Mouse (Mus musculus) bone marrow macrophage, adult 2 months (primary cell): ENCODE measurements around the gene Fam57b. TPM values are rescaled to one million over a fixed set of nuclear protein-coding genes. Genes with fewer than 3 reads are reported as not detected.
"Not testable (repeated sequence)": the region's sequence is repeated elsewhere in the genome, so short reads cannot be mapped to it uniquely, and the experiment has no call there.

Experiments used
- H3K27ac ChIP-seq: 2 replicates; pipeline ENCODE4 v1.5.1; 2012; ENCODE audit warnings: low read depth, low read length; ENCODE audit not compliant: insufficient read depth
- H3K4me1 ChIP-seq: 2 replicates; pipeline ENCODE4 v1.6.1; 2012; ENCODE audit warnings: low read length; ENCODE audit not compliant: control insufficient read depth, insufficient read depth
- H3K4me3 ChIP-seq: 2 replicates; pipeline ENCODE4 v1.5.1; 2012; ENCODE audit warnings: mild to moderate bottlenecking, low read length, moderate library complexity; ENCODE audit not compliant: insufficient read depth
- CTCF ChIP-seq: IDR thresholded peaks from 2 replicates; pipeline ENCODE4 v1.5.1; 2012; ENCODE audit warnings: low read depth, mild to moderate bottlenecking, low read length, moderate library complexity
- POLR2A ChIP-seq: IDR thresholded peaks from 2 replicates; pipeline ENCODE4 v1.6.1; 2012; ENCODE audit warnings: mild to moderate bottlenecking, low read depth, low read length, borderline replicate concordance
- polyA plus RNA-seq: library from polyadenylated mRNA; stranded (reverse); fragments of >200 nt; gene quantifications from 2 replicates; pipeline ENCODE4 v1.2.4, GENCODE M21; 2012; ENCODE audit not compliant: missing spikeins, insufficient read depth, insufficient read length

Gene Fam57b
- polyA plus RNA-seq, 1 experiment, result 0.74 TPM

DNA sequence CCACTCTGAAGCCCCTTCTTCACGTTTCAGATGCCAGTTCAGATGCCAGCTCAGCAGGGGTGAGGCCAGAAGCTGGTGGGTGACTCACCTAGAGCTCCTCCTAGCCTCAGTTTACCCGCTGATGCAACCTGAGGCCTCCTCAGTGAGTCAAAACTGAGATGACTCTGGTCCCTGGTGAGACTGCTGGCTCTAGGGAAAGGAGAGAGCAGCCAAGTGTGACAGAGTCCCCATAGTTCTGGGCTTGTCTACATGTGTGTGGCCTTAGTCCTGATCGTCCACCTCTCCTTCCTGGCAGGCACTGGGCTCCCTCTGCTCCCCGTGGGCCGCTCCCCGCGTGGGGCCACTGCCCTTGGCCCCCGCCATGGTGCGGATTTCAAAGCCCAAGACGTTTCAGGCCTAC lies 20.0 kb upstream of the Fam57b start:
- Histone ChIP-seq H3K4me1 (peaks cover 45% of the 10 kb centered on the region), H3K27ac (no peak overlapping the region), H3K4me3 (peak overlapping the region; percentile 62)
- TF ChIP-seq POLR2A (no peak), CTCF (no peak)

DNA sequence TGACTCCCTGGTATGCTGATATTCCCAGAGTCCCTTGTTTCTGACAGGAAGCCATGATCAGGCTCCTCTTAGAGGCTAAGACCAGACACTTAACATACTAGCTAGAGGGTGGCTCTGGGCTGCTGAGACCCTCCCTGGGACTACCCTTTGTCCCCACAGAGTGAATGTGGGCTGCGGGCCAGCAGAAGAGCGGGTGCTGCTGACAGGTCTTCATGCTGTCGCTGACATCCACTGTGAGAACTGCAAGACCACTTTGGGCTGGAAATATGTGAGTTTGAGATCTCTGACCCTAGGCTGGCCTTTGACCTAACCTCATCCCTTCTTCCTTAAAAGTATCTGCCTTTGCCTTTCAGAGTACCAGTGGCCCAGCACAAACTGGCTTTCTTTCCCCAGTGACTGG lies 19.3 kb upstream of the Fam57b start:
- no peak overlapping the region for H3K27ac ChIP-seq
- H3K4me3 ChIP-seq, result 0 out of 2 replicates have a peak overlapping the region, but pooled peaks have one; percentile 62
- TF ChIP-seq CTCF, result no peak
- TF ChIP-seq POLR2A, result no peak
- peaks cover 41% of the 10 kb centered on the region for H3K4me1 ChIP-seq

DNA sequence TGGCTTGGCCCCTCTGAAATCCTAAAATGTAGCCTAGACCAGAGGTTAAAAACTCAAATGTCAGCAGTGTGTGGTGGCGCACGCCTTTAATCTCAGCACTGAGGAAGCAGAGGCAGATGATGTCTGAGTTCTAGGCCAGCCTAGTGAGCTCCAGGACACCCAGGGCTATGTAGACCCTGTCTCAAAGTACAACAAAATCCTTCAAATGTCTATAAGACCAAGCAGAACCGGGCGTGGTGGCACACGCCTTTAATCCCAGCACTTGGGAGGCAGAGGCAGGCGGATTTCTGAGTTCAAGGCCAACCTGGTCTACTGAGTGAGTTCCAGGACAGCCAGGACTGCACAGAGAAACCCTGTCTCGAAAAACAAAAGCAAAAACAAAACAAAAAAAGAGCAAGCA lies 18.4 kb upstream of the Fam57b start:
- not testable (repeated sequence) for H3K27ac ChIP-seq, H3K4me3 ChIP-seq
- H3K4me1 ChIP-seq, result peaks cover 32% of the 10 kb centered on the region

DNA sequence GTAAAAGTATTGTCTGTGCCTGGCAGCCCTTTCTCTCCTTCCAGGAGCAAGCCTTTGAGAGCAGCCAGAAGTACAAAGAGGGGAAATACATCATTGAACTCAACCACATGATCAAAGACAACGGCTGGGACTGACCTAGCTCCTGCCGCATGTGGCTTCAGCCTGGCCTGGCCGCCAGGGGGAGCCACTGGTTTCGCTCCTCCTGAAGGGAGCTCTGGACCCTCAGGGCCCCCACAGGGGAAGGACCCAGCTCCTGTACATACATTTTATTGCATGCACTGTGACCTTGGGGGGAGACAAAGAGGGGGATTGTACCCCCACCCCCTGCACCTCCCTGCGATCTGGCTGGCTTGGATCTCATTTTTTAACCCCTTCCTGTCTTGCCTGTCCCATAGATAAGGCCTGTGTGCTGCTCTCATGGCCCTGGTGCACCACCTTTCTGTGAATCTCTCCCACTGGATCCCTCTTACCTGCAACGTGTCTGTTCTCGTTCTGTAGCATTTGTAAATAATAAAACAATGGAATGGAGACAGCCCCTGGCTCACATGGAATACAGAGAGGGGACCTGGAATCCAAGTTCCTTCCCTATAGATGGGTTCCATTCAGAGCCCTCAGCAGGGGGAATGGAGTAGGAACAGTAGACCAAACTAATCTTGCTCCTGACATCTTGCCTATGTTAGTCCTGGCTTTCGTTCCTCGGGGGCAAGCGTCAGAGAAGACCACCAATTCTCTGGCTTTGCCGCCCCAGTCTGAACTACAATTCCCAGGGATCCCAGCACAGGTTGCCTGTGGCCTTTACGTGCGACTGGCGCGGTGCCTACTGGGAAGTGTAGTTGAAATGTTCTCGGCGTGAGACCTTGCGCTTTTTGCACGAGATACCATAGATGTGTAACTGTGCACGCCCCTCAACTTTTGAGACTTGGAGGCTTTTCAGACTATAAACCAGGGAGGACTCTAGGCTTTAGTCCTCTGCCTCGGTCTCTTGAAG lies 17.2 kb upstream of the Fam57b start:
- TF ChIP-seq CTCF (peak; percentile 99), POLR2A (no peak)
- Histone ChIP-seq H3K4me1 (peaks cover 25% of the 10 kb centered on the region), H3K27ac (peak overlapping the region; percentile 12), H3K4me3 (peak overlapping the region; percentile 54)

GRCm38 (mm10) chr7:126780971-126781635 lies 16.4 kb upstream of the Fam57b start, which contains the start of gene Tbx6:
TSS of gene Tbx6 (plus strand) at chr7:126781483.
- Histone ChIP-seq H3K4me3 (peak within 1 kb of the TSS; percentile 54), H3K4me1 (peaks cover 17% of the 10 kb centered on the region), H3K27ac (no peak within 1 kb of the TSS)
- TF ChIP-seq POLR2A (no peak), CTCF (no peak)

- Histone ChIP-seq H3K4me1 (peaks cover 13% of the 10 kb centered on the region), H3K27ac (no peak overlapping the region), H3K4me3 (no peak overlapping the region)
- TF ChIP-seq CTCF (no peak), POLR2A (no peak)
These were observed 15.7 kb upstream of the Fam57b start for GRCm38 (mm10) chr7:126781661-126782370.

- no peak overlapping the region for H3K27ac ChIP-seq
- peaks cover 13% of the 10 kb centered on the region for H3K4me1 ChIP-seq
- no peak for TF ChIP-seq POLR2A
- no peak overlapping the region for H3K4me3 ChIP-seq
These were observed 14.8 kb upstream of the Fam57b start for GRCm38 (mm10) chr7:126782693-126783092.

- H3K4me1 ChIP-seq, result peaks cover 8% of the 10 kb centered on the region
- no peak overlapping the region for H3K4me3 ChIP-seq
- no peak for TF ChIP-seq POLR2A
- TF ChIP-seq CTCF, result no peak
- no peak overlapping the region for H3K27ac ChIP-seq
These were observed 13.0 kb upstream of the Fam57b start for GRCm38 (mm10) chr7:126784469-126784868.

DNA sequence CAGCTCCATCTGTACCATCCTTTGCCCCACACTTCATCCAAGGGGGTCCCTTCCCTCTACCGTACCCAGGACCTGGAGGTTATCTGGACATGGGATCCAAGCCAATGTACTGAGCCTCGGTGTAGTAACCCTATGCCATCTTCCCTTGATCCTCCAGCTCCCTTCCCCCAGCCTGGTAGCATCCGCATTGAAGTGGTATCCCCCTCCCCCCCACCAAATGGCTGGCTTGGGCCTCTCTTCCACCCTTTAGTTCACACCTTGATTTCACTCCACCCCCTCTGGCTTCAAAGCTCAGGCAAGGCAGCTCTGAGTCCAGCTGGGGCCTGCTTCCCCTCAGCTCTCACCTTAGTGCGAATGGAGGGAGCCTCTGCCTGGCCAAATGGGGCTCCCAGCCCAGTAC lies 12.4 kb upstream of the Fam57b start:
- Histone ChIP-seq H3K27ac (no peak overlapping the region), H3K4me3 (no peak overlapping the region), H3K4me1 (peaks cover 5% of the 10 kb centered on the region)
- TF ChIP-seq CTCF (no peak), POLR2A (no peak)

- no peak for TF ChIP-seq POLR2A
- TF ChIP-seq CTCF, result no peak
- Histone ChIP-seq H3K4me1 (0 out of 2 replicates have a peak, but pooled peaks cover 2% of the 10 kb centered on the region), H3K27ac (no peak overlapping the region), H3K4me3 (no peak overlapping the region)
These were observed 11.3 kb upstream of the Fam57b start for GRCm38 (mm10) chr7:126786142-126786541.
